Mouse (Mus musculus) MEL (cell line): ENCODE data around the gene St6galnac5.

ENCODE experiments used
- CTCF ChIP-seq, 3 experiments: IDR thresholded peaks in 2 of 3; conservative IDR thresholded peaks in 1 of 3; 2 replicates each; pipeline ENCODE4 v1.5.1; 2011 to 2012; ENCODE audit warnings: low read length in 3 of 3, low read depth in 2 of 3, mild to moderate bottlenecking in 2 of 3, improper control_type of control experiment in 1 of 3, inconsistent platforms in 1 of 3, mixed read lengths in 1 of 3, moderate library complexity in 1 of 3; ENCODE audit not compliant: control insufficient read depth in 1 of 3, insufficient read depth in 1 of 3, poor library complexity in 1 of 3, severe bottlenecking in 1 of 3
- MAFK ChIP-seq: IDR thresholded peaks from 2 replicates; pipeline ENCODE4 v1.6.1; 2011; ENCODE audit warnings: low read depth, mild to moderate bottlenecking, low read length, improper control_type of control experiment, borderline replicate concordance
- RCOR1 ChIP-seq: IDR thresholded peaks from 2 replicates; pipeline ENCODE4 v1.6.1; 2012; ENCODE audit warnings: low read depth, mild to moderate bottlenecking, inconsistent platforms, low read length, improper control_type of control experiment

- TF ChIP-seq RCOR1 (no peak), MAFK (no peak), CTCF (IDR thresholded peaks at IDR 0.05 in 2 of 3, conservative IDR thresholded peaks at IDR 0.05 in 1 of 3; ENCODE audit: control insufficient read depth in 1 of 3, insufficient read depth in 1 of 3, low read depth in 2 of 3, low read length in 3 of 3, poor library complexity in 1 of 3, severe bottlenecking in 1 of 3) (no peak)
Measured at GRCm38 (mm10) chr3:152912216-152913101, 69.6 kb downstream of the St6galnac5 start.
